Mouse (Mus musculus): Measurements from ENCODE around the gene Lamp1. TPM values are rescaled to one million over a fixed set of nuclear protein-coding genes. Genes with fewer than 3 reads are reported as not detected.
"Not testable (repeated sequence)": the region's sequence is repeated elsewhere in the genome, so short reads cannot be mapped to it uniquely, and the experiment has no call there.

The Lamp1 gene
- polyA plus RNA-seq, 1 experiment from 2014 or later = 324 TPM

DNA sequence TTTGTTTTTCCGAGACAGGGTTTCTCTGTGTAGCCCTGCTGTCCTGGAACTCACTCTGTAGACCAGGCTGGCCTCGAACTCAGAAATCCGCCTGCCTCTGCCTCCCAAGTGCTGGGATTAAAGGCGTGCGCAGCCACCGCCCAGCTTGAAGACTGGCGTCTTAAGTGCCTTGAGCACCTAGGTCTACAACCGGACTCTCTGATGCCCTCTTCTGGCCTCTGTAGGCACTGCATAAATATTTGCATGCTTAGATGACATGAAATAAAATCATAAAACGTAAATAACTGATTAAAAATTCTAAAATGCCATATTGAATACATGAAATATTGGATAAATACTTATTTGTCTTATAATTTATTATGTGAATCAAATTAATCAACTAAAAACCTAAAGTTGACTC, 26.7 kb upstream of the Lamp1 start:
- H3K27me3 ChIP-seq (ENCODE audit: control insufficient read depth, insufficient read depth, low read depth, low read length); H3K4me3 ChIP-seq (ENCODE audit: low read length); H3K4me1 ChIP-seq (replicated peaks; ENCODE audit: control insufficient read depth, insufficient read depth, low read length); H3K9me3 ChIP-seq (ENCODE audit: control insufficient read depth, low read length); H3K9ac ChIP-seq (ENCODE audit: low read length); H3K4me2 ChIP-seq (ENCODE audit: low read depth, low read length); ATAC-seq (ENCODE audit: low read depth); H3K27ac ChIP-seq (ENCODE audit: low read length): not testable (repeated sequence)
- peaks cover 56% of the 10 kb centered on the region for H3K36me3 ChIP-seq (ENCODE audit: control insufficient read depth, insufficient read depth, low read length)
- WGBS = 63% methylated on average over 9 of the region's 9 CpGs

- Histone ChIP-seq H3K9me3 (ENCODE audit: control insufficient read depth, low read length) (no peaks in the 10 kb centered on the region), H3K27me3 (ENCODE audit: control insufficient read depth, insufficient read depth, low read depth, low read length) (no peaks in the 10 kb centered on the region), H3K27ac (ENCODE audit: low read length) (no peak overlapping the region), H3K36me3 (ENCODE audit: control insufficient read depth, insufficient read depth, low read length) (peaks cover 70% of the 10 kb centered on the region), H3K4me3 (ENCODE audit: low read length) (no peak overlapping the region), H3K9ac (ENCODE audit: low read length) (no peak overlapping the region), H3K4me2 (ENCODE audit: low read depth, low read length) (no peak overlapping the region), H3K4me1 (replicated peaks; ENCODE audit: control insufficient read depth, insufficient read depth, low read length) (no peaks in the 10 kb centered on the region)
- ATAC-seq (ENCODE audit: low read depth) = no peak
- WGBS = 90% methylated on average over 6 of the region's 6 CpGs
Measured at GRCm38 (mm10) chr8:13139641-13140182, 19.2 kb upstream of the Lamp1 start.

GRCm38 (mm10) chr8:13141681-13142080, 17.3 kb upstream of the Lamp1 start:
- H3K9me3 ChIP-seq (ENCODE audit: control insufficient read depth, low read length) = no peaks in the 10 kb centered on the region
- no peak for ATAC-seq (ENCODE audit: low read depth)
- H3K36me3 ChIP-seq (ENCODE audit: control insufficient read depth, insufficient read depth, low read length) = peaks cover 69% of the 10 kb centered on the region
- H3K27ac ChIP-seq (ENCODE audit: low read length) = no peak overlapping the region
- no peak overlapping the region for H3K4me2 ChIP-seq (ENCODE audit: low read depth, low read length)
- H3K9ac ChIP-seq (ENCODE audit: low read length) = no peak overlapping the region
- no peak overlapping the region for H3K4me3 ChIP-seq (ENCODE audit: low read length)
- WGBS = 89% methylated on average over 5 of the region's 5 CpGs
- no peaks in the 10 kb centered on the region for H3K4me1 ChIP-seq (replicated peaks; ENCODE audit: control insufficient read depth, insufficient read depth, low read length)
- no peaks in the 10 kb centered on the region for H3K27me3 ChIP-seq (ENCODE audit: control insufficient read depth, insufficient read depth, low read depth, low read length)

- H3K27me3 ChIP-seq (ENCODE audit: control insufficient read depth, insufficient read depth, low read depth, low read length) = no peaks in the 10 kb centered on the region
- peaks cover 26% of the 10 kb centered on the region for H3K36me3 ChIP-seq (ENCODE audit: control insufficient read depth, insufficient read depth, low read length)
- 82% methylated on average over 2 of the region's 2 CpGs for WGBS
- H3K4me2 ChIP-seq (ENCODE audit: low read depth, low read length) = no peak overlapping the region
- H3K4me3 ChIP-seq (ENCODE audit: low read length) = no peak overlapping the region
- no peak overlapping the region for H3K9ac ChIP-seq (ENCODE audit: low read length)
- H3K9me3 ChIP-seq (ENCODE audit: control insufficient read depth, low read length) = no peaks in the 10 kb centered on the region
- no peak for ATAC-seq (ENCODE audit: low read depth)
- no peaks in the 10 kb centered on the region for H3K4me1 ChIP-seq (replicated peaks; ENCODE audit: control insufficient read depth, insufficient read depth, low read length)
- H3K27ac ChIP-seq (ENCODE audit: low read length) = no peak overlapping the region
Measured at GRCm38 (mm10) chr8:13148476-13148875, 10.5 kb upstream of the Lamp1 start.

DNA sequence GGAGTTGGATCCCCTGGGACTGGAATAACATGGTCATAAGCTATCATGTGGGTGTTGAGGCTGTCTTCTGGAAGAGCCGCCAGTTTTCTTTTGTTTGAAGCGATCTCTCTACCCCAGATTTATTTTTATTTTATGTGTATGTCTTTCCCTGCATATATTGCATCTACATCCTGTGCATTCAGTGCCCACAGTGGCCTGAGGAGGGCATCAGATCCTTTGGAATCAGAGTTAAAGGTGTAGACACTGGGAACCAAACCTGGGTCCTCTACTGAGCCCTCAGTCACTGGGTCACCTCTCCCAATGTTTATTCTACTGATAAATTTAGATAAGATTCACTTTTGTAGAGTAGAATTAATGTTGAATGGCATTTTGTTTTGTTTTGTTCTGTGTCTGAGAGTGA, 9.7 kb upstream of the Lamp1 start:
- no peak for ATAC-seq (ENCODE audit: low read depth)

DNA sequence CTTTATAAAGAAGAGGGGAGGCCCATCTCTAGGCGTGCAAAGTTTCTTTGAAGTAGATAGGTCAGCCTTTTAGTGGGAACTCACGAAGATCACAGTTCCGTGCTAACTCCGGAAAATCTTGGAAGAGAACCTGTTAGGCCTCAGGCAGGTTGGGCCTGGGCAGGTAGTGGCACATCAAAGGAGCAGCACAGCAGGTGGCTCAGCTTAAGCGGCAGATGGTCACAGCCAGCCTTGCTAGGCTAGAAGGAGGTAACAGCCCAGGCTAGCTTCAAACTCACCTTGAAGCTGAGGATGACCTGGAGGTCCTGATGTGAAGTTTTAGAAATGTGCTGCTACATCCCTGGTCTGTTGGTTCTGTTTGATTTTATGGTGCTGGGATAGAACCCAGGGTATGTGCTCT, 9.1 kb upstream of the Lamp1 start:
- H3K9me3 ChIP-seq (ENCODE audit: control insufficient read depth, low read length) = no peaks in the 10 kb centered on the region
- no peak for ATAC-seq (ENCODE audit: low read depth)
- no peaks in the 10 kb centered on the region for H3K27me3 ChIP-seq (ENCODE audit: control insufficient read depth, insufficient read depth, low read depth, low read length)
- no peak overlapping the region for H3K27ac ChIP-seq (ENCODE audit: low read length)
- H3K4me1 ChIP-seq (replicated peaks; ENCODE audit: control insufficient read depth, insufficient read depth, low read length) = no peaks in the 10 kb centered on the region
- no peak overlapping the region for H3K9ac ChIP-seq (ENCODE audit: low read length)
- H3K36me3 ChIP-seq (ENCODE audit: control insufficient read depth, insufficient read depth, low read length) = peaks cover 14% of the 10 kb centered on the region
- H3K4me2 ChIP-seq (ENCODE audit: low read depth, low read length) = no peak overlapping the region
- WGBS = 57% methylated on average over 5 of the region's 5 CpGs
- H3K4me3 ChIP-seq (ENCODE audit: low read length) = no peak overlapping the region

More for the DNA sequence above, 9.7 kb upstream of the Lamp1 start:
- H3K4me2 ChIP-seq (ENCODE audit: low read depth, low read length) = no peak overlapping the region
- H3K27me3 ChIP-seq (ENCODE audit: control insufficient read depth, insufficient read depth, low read depth, low read length) = no peaks in the 10 kb centered on the region
- H3K36me3 ChIP-seq (ENCODE audit: control insufficient read depth, insufficient read depth, low read length) = peaks cover 19% of the 10 kb centered on the region
- H3K4me1 ChIP-seq (replicated peaks; ENCODE audit: control insufficient read depth, insufficient read depth, low read length) = no peaks in the 10 kb centered on the region
- H3K4me3 ChIP-seq (ENCODE audit: low read length) = no peak overlapping the region
- no peaks in the 10 kb centered on the region for H3K9me3 ChIP-seq (ENCODE audit: control insufficient read depth, low read length)
- WGBS = 99% methylated on average over 2 of the region's 2 CpGs
- no peak overlapping the region for H3K27ac ChIP-seq (ENCODE audit: low read length)
- no peak overlapping the region for H3K9ac ChIP-seq (ENCODE audit: low read length)

- Histone ChIP-seq H3K9me3 (ENCODE audit: control insufficient read depth, low read length) (no peaks in the 10 kb centered on the region), H3K27ac (ENCODE audit: low read length) (no peak overlapping the region), H3K4me1 (replicated peaks; ENCODE audit: control insufficient read depth, insufficient read depth, low read length) (no peaks in the 10 kb centered on the region), H3K4me3 (ENCODE audit: low read length) (no peak overlapping the region), H3K27me3 (ENCODE audit: control insufficient read depth, insufficient read depth, low read depth, low read length) (no peaks in the 10 kb centered on the region), H3K9ac (ENCODE audit: low read length) (no peak overlapping the region), H3K4me2 (ENCODE audit: low read depth, low read length) (no peak overlapping the region), H3K36me3 (ENCODE audit: control insufficient read depth, insufficient read depth, low read length) (peaks cover 7% of the 10 kb centered on the region)
- ATAC-seq (ENCODE audit: low read depth) = no peak
- WGBS = 86% methylated on average over 2 of the region's 2 CpGs
Measured at GRCm38 (mm10) chr8:13150929-13151328, 8.0 kb upstream of the Lamp1 start.

DNA sequence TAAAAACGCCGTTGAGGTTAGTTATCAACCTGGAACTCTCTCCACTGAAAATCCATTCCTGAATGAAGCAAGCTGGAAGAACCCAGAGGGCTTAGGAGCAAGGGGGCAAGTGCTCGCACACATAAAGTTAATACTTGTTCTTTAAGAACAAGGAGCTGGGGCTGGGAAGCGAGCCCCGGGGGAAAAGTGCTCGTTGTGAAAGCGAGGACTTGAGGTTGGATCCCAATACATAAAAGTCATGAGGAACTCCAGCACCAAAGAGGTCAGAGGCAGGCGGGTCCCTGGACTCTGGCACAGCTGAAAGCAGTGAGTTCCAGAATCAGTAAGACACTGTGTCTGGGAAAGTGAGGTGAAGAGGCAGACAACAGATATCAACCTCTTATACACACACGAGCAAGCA, 4.9 kb upstream of the Lamp1 start:
- H3K27ac ChIP-seq (ENCODE audit: low read length) = no peak overlapping the region
- ATAC-seq (ENCODE audit: low read depth) = no peak

DNA sequence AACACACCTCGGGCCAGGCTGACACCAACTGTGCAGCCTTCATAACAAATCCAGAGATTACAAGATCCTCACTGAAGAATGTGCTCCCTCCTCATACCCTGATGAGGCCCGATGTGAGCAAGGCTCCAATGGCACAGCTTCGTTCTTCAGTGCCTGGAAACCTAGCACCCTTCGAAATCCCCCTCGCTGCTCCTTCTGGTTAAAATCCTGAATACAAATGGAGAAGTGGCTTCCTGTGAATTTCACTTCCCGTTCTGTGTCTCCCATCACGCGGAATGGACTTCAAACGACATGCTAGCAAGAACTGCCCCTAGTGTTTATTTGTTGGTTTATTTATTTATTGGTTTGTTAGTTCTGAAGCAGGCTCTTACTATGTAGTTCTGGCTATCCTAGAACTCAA, 3.6 kb upstream of the Lamp1 start:
- 64% methylated on average over 9 of the region's 9 CpGs for WGBS
- Histone ChIP-seq H3K27me3 (ENCODE audit: control insufficient read depth, insufficient read depth, low read depth, low read length) (no peaks in the 10 kb centered on the region), H3K9me3 (ENCODE audit: control insufficient read depth, low read length) (no peaks in the 10 kb centered on the region), H3K4me1 (replicated peaks; ENCODE audit: control insufficient read depth, insufficient read depth, low read length) (peaks cover 6% of the 10 kb centered on the region), H3K9ac (ENCODE audit: low read length) (no peak overlapping the region), H3K36me3 (ENCODE audit: control insufficient read depth, insufficient read depth, low read length) (no peaks in the 10 kb centered on the region), H3K4me3 (ENCODE audit: low read length) (no peak overlapping the region), H3K27ac (ENCODE audit: low read length) (no peak overlapping the region), H3K4me2 (ENCODE audit: low read depth, low read length) (no peak overlapping the region)
- no peak for ATAC-seq (ENCODE audit: low read depth)

More for the DNA sequence above, 4.9 kb upstream of the Lamp1 start:
- Histone ChIP-seq H3K27me3 (ENCODE audit: control insufficient read depth, insufficient read depth, low read depth, low read length) (no peaks in the 10 kb centered on the region), H3K36me3 (ENCODE audit: control insufficient read depth, insufficient read depth, low read length) (no peaks in the 10 kb centered on the region; the same call in 1 of the 2 replicates), H3K9me3 (ENCODE audit: control insufficient read depth, low read length) (no peaks in the 10 kb centered on the region), H3K9ac (ENCODE audit: low read length) (no peak overlapping the region), H3K4me3 (ENCODE audit: low read length) (no peak overlapping the region), H3K4me1 (replicated peaks; ENCODE audit: control insufficient read depth, insufficient read depth, low read length) (no peaks in the 10 kb centered on the region), H3K4me2 (ENCODE audit: low read depth, low read length) (no peak overlapping the region)
- 77% methylated on average over 9 of the region's 9 CpGs for WGBS
